11 mouse cellular contexts compared by ENCODE assay signal in the genomic region with DNA sequence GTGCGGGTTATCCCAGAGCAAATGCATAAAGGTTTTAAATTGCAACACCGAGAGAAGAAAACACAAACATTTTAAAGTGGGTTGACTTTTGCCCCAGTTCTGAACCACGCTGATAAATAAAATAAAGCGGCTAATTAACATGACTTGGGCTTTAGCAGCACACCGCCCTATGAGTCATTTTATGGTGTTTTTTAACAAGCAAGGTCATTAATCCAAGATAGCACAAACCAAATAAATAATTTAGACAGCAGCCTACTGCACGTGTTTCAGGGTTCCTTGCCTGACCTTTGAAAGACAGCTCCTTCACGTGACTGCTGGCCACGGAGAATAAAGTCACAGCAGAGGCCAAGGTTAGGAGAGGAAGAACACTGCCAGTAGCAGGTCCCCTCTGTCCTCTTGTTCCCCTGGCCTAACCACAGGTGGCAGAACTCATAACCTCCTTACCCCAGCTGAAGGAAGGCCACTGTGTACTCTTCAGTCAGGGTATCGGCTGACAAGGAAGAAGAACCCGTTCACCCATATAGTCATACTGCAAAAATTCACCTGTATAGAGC.
DNase-seq lines count a peak whose midpoint lies in the region; ATAC-seq and TF ChIP-seq lines count a peak whose summit lies in the region.
"Had no signal": no experiment of that assay in that cellular context is flagged by ENCODE, and none has a peak within 500 bp of the region (broad histone marks: within the 10 kb centered on the region; RNA-seq: fewer than 3 reads in every experiment).

No protein-coding gene starts in this region.

- H3K27ac ChIP-seq in limb, embryonic 11.5 days (replicated peaks; ENCODE audit: low read depth, low read length): no peak overlapping the region
- no peak overlapping the region for H3K27ac ChIP-seq in limb, embryonic 10.5 days
- no peak overlapping the region for H3K27ac ChIP-seq in forebrain, embryonic 13.5 days
- H3K27ac ChIP-seq: limb, embryonic 15.5 days had no signal

- 45% methylated on average over 10 of the region's 10 CpGs for WGBS in limb, embryonic 11.5 days
- 66% methylated on average over 10 of the region's 10 CpGs for WGBS in limb, embryonic 10.5 days
- 75% methylated on average over 10 of the region's 10 CpGs for WGBS in forebrain, embryonic 13.5 days

- H3K4me2 ChIP-seq in limb, embryonic 11.5 days (ENCODE audit: low read depth, severe bottlenecking): no peak overlapping the region
- H3K4me2 ChIP-seq in forebrain, embryonic 13.5 days: no peak overlapping the region
- H3K4me2 ChIP-seq: limb, embryonic 15.5 days had no signal

- ATAC-seq in limb, embryonic 11.5 days (ENCODE audit: insufficient number of reproducible peaks, low FRiP score, low TSS enrichment, low read depth): no peak
- ATAC-seq in G1E (ENCODE audit: extremely low read depth, insufficient number of reproducible peaks, low FRiP score, poor library complexity, severe bottlenecking): 0 out of 2 replicates have a peak, but pooled peaks have one; percentile 4
- no peak for ATAC-seq in CD4-positive, CD25-positive, alpha-beta regulatory T cell, adult 4 months
- no peak for ATAC-seq in forebrain, embryonic 13.5 days

- H3K27me3 ChIP-seq in limb, embryonic 11.5 days (ENCODE audit: control insufficient read depth, insufficient read depth, low read length): no peaks in the 10 kb centered on the region
- no peaks in the 10 kb centered on the region for H3K27me3 ChIP-seq in limb, embryonic 10.5 days (ENCODE audit: low read depth, poor library complexity, severe bottlenecking)
- H3K27me3 ChIP-seq in G1E (ENCODE audit: insufficient read depth, low read length): no peaks in the 10 kb centered on the region
- no peaks in the 10 kb centered on the region for H3K27me3 ChIP-seq in forebrain, embryonic 13.5 days
- H3K27me3 ChIP-seq: limb, embryonic 15.5 days had no signal

- H3K9ac ChIP-seq in limb, embryonic 11.5 days (ENCODE audit: low read length): no peak overlapping the region
- no peak overlapping the region for H3K9ac ChIP-seq in forebrain, embryonic 13.5 days
- H3K9ac ChIP-seq: limb, embryonic 15.5 days had no signal

- no peak overlapping the region for H3K4me3 ChIP-seq in limb, embryonic 11.5 days (ENCODE audit: low read depth, low read length)
- no peak overlapping the region for H3K4me3 ChIP-seq in limb, embryonic 10.5 days
- no peak overlapping the region for H3K4me3 ChIP-seq in G1E (ENCODE audit: low read depth, low read length)
- no peak overlapping the region for H3K4me3 ChIP-seq in forebrain, embryonic 13.5 days
- H3K4me3 ChIP-seq: limb, embryonic 15.5 days had no signal

- peak; percentile 27 for DNase-seq in limb, embryonic 11.5 days (ENCODE audit: low spot score)
- no peak for DNase-seq in limb, embryonic 10.5 days (ENCODE audit: low spot score)
- DNase-seq in G1E (ENCODE audit: low spot score): no peak
- peak; percentile 21 for DNase-seq in forelimb bud, embryonic 11.5 days (ENCODE audit: low read depth, low spot score)
- DNase-seq in kidney, postnatal 25 days: peak; percentile 67 to 82
- DNase-seq in spleen, postnatal 10 days (ENCODE audit: low spot score in 2 of 2): no peak
- DNase-seq: cerebellum, postnatal 14 days; thymus, adult 18-20 months had no signal

- no peaks in the 10 kb centered on the region for H3K36me3 ChIP-seq in limb, embryonic 11.5 days (ENCODE audit: control insufficient read depth, insufficient read depth, low read length)
- no peaks in the 10 kb centered on the region for H3K36me3 ChIP-seq in limb, embryonic 10.5 days
- no peaks in the 10 kb centered on the region for H3K36me3 ChIP-seq in G1E (replicated peaks)
- H3K36me3 ChIP-seq in forebrain, embryonic 13.5 days (ENCODE audit: poor library complexity, severe bottlenecking): no peaks in the 10 kb centered on the region
- H3K36me3 ChIP-seq: limb, embryonic 15.5 days had no signal

- peaks cover 9% of the 10 kb centered on the region for H3K4me1 ChIP-seq in limb, embryonic 11.5 days (ENCODE audit: control insufficient read depth, insufficient read depth, low read length)
- peaks cover 32% of the 10 kb centered on the region for H3K4me1 ChIP-seq in limb, embryonic 10.5 days
- no peaks in the 10 kb centered on the region for H3K4me1 ChIP-seq in G1E (ENCODE audit: insufficient read depth, low read depth, low read length)
- peaks cover 23% of the 10 kb centered on the region for H3K4me1 ChIP-seq in forebrain, embryonic 13.5 days

- no peaks in the 10 kb centered on the region for H3K9me3 ChIP-seq in limb, embryonic 11.5 days (ENCODE audit: control insufficient read depth, low read length)
- H3K9me3 ChIP-seq in limb, embryonic 10.5 days (replicated peaks): no peaks in the 10 kb centered on the region
- no peaks in the 10 kb centered on the region for H3K9me3 ChIP-seq in G1E (replicated peaks)
- H3K9me3 ChIP-seq in forebrain, embryonic 13.5 days (replicated peaks): no peaks in the 10 kb centered on the region
- H3K9me3 ChIP-seq: limb, embryonic 15.5 days had no signal

- TF ChIP-seq CTCF in G1E (IDR thresholded peaks at IDR 0.05; ENCODE audit: low read depth, low read length): no peak

Comparison
In these comparisons a context has a peak if more than half of its experiments do, and no peak if none do; other contexts are left out.
1. DNase-seq: peak in limb, embryonic 11.5 days (single experiment), forelimb bud, embryonic 11.5 days (single experiment) and kidney, postnatal 25 days (2 of 2); none in limb, embryonic 10.5 days (single experiment), G1E (single experiment) and spleen, postnatal 10 days (0 of 2).